Mouse (Mus musculus): ENCODE measurements around the gene Rnf212b.

Gene Rnf212b

GRCm38 (mm10) chr14:54799686-54800085, 14.3 kb upstream of the Rnf212b start:
- DNase-seq: no peak

- DNase-seq: no peak
These were observed 11.5 kb upstream of the Rnf212b start for GRCm38 (mm10) chr14:54802428-54802827.

GRCm38 (mm10) chr14:54806124-54806523, 7.8 kb upstream of the Rnf212b start:
- DNase-seq: no peak

GRCm38 (mm10) chr14:54808718-54809667, 4.9 kb upstream of the Rnf212b start:
- no peak for DNase-seq

- no peak for DNase-seq
These were observed 4.3 kb upstream of the Rnf212b start for GRCm38 (mm10) chr14:54809668-54810033.

- DNase-seq: no peak
These were observed 1.8 kb downstream of the Rnf212b start for GRCm38 (mm10) chr14:54815737-54816136.

- peak; percentile 76 for DNase-seq
These were observed 3.9 kb downstream of the Rnf212b start for GRCm38 (mm10) chr14:54817791-54818190.

- DNase-seq: no peak
These were observed 8.4 kb downstream of the Rnf212b start for GRCm38 (mm10) chr14:54822301-54822700.

GRCm38 (mm10) chr14:54823716-54824115, 9.8 kb downstream of the Rnf212b start:
- peak; percentile 58 for DNase-seq

- peak; percentile 72 for DNase-seq
These were observed 29.5 kb downstream of the Rnf212b start for GRCm38 (mm10) chr14:54843461-54843860.

GRCm38 (mm10) chr14:54855726-54856125, 41.8 kb downstream of the Rnf212b start:
- no peak for DNase-seq

GRCm38 (mm10) chr14:54856703-54857102, 42.8 kb downstream of the Rnf212b start:
- DNase-seq: no peak

GRCm38 (mm10) chr14:54857891-54858290, 44.0 kb downstream of the Rnf212b start:
- peak; percentile 83 for DNase-seq

- peak; percentile 83 for DNase-seq
These were observed 46.6 kb downstream of the Rnf212b start for GRCm38 (mm10) chr14:54860511-54860910.

GRCm38 (mm10) chr14:54863501-54864312, 49.8 kb downstream of the Rnf212b start:
- DNase-seq: peak; percentile 91

- no peak for DNase-seq
These were observed 50.5 kb downstream of the Rnf212b start for GRCm38 (mm10) chr14:54864313-54865036.

GRCm38 (mm10) chr14:54865626-54866025, 51.7 kb downstream of the Rnf212b start:
- DNase-seq: no peak

- no peak for DNase-seq
These were observed 52.3 kb downstream of the Rnf212b start for GRCm38 (mm10) chr14:54866268-54866667.

GRCm38 (mm10) chr14:54866936-54867335, 53.0 kb downstream of the Rnf212b start:
- no peak for DNase-seq

- no peak for DNase-seq
These were observed 54.1 kb downstream of the Rnf212b start for GRCm38 (mm10) chr14:54868026-54868425.

GRCm38 (mm10) chr14:54870861-54871260, 56.9 kb downstream of the Rnf212b start, which contains the start of gene Homez:
Gene Homez (minus strand): TSS chr14:54870961.
- DNase-seq: no peak

- DNase-seq: no peak
These were observed 60.2 kb downstream of the Rnf212b start for GRCm38 (mm10) chr14:54874165-54874564.

Data from cerebellum, adult 9-10 months (tissue).